Mouse (Mus musculus) bone marrow, adult 2 months (tissue): ENCODE results near the gene Defb19. TPM values are rescaled to one million over a fixed set of nuclear protein-coding genes. Genes with fewer than 3 reads are reported as not detected.

Experiments
- H3K27ac ChIP-seq: fragments of 200-500 bp; 2 replicates; pipeline ENCODE4 v1.5.1; 2012; ENCODE audit warnings: low read depth, mild to moderate bottlenecking, control low read depth, inconsistent platforms, low read length; ENCODE audit not compliant: control insufficient read depth, poor library complexity, insufficient read depth
- H3K4me1 ChIP-seq: fragments of 200-500 bp; 2 replicates; pipeline ENCODE4 v1.6.1; 2011; ENCODE audit warnings: low read length; ENCODE audit not compliant: control insufficient read depth, insufficient read depth
- H3K4me3 ChIP-seq: fragments of 200-500 bp; replicated peaks from 2 replicates; pipeline ENCODE3; 2011; ENCODE audit warnings: mild to moderate bottlenecking, low read depth, low read length, control low read depth; ENCODE audit not compliant: control insufficient read depth
- CTCF ChIP-seq: fragments of 200-500 bp; IDR thresholded peaks from 2 replicates; pipeline ENCODE4 v1.5.1; 2011; ENCODE audit warnings: low read length, control low read depth; ENCODE audit not compliant: control insufficient read depth, insufficient read depth
- POLR2A ChIP-seq: fragments of 200-500 bp; IDR thresholded peaks from 2 replicates; pipeline ENCODE4 v1.6.1; 2011; ENCODE audit warnings: low read depth, mild to moderate bottlenecking, control low read depth, low read length, borderline replicate concordance; ENCODE audit not compliant: control insufficient read depth
- WGBS: fragments of 180-500 bp; shearing (Covaris S2); methylation state at CpG from one replicate; pipeline ENCODE4 v1.1.7; 2018; 5-methylcytosine and 5-hydroxymethylcytosine counted together
- polyA plus RNA-seq: library from polyadenylated mRNA; stranded (reverse); fragments of >200 nt; gene quantifications from 2 replicates; pipeline ENCODE4 v1.2.4, GENCODE M21; 2011; ENCODE audit warnings: low replicate concordance; ENCODE audit not compliant: missing spikeins, insufficient read depth, insufficient read length

Gene Defb19
- polyA plus RNA-seq, 1 experiment, result not detected

DNA sequence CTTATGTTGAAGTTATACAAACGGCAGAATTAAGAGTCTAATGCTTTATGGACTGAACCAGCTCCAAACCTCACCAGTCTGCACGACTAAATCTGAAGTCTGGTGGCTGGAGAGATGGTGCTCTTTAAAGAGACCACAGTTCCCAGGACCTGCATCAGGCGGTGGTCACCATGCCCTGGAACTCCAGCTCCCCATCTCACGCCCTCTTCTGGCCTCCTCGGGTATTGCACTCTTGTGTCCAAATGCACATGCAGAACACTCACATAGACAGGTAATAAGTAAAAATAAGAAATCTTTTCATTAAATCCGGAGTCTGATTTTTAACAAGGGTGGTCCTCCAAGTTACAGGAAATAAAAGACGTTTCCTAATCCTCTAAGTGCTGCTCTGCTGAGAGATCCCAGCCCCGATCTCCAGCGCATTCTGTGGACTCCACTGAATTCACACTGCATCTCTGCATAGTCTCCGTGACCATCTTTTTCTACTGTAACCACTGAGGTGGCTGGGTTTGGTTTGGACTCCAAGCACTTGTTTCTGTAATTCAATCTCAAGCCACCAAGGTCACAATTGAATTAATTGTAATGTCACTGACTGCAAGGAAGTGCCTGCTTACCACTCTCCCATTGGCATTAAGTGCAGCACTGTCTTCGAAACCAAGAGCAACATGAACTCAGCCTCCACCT is 7.9 kb downstream of the Defb19 start, which contains the start of gene Defb21:
TSS of gene Defb21 (plus strand) at position 631 of the 681 bp plus-strand sequence.
- no peaks in the 10 kb centered on the region for H3K4me1 ChIP-seq
- 58% methylated on average over 11 of the region's 11 CpGs for WGBS
- no peak within 1 kb of the TSS for H3K27ac ChIP-seq
- no peak within 1 kb of the TSS for H3K4me3 ChIP-seq
- TF ChIP-seq POLR2A (no peak), CTCF (peak; percentile 45)

GRCm38 (mm10) chr2:152570313-152570712 is 9.8 kb downstream of the Defb19 start:
- Histone ChIP-seq H3K27ac (no peak overlapping the region), H3K4me1 (no peaks in the 10 kb centered on the region), H3K4me3 (no peak overlapping the region)
- WGBS, result 54% methylated on average over 6 of the region's 6 CpGs
- TF ChIP-seq POLR2A (no peak), CTCF (no peak)

GRCm38 (mm10) chr2:152569881-152570280 is 10.2 kb downstream of the Defb19 start:
- Histone ChIP-seq H3K4me3 (no peak overlapping the region), H3K27ac (no peak overlapping the region), H3K4me1 (no peaks in the 10 kb centered on the region)
- 68% methylated on average over 4 of the region's 4 CpGs for WGBS
- TF ChIP-seq POLR2A, result no peak
- TF ChIP-seq CTCF, result no peak

- H3K4me1 ChIP-seq, result no peaks in the 10 kb centered on the region
- WGBS, result 81% methylated on average over 5 of the region's 5 CpGs
- no peak within 1 kb of the TSS for H3K4me3 ChIP-seq
- TF ChIP-seq POLR2A, result no peak
- no peak for TF ChIP-seq CTCF
- H3K27ac ChIP-seq, result no peak within 1 kb of the TSS
Observed at GRCm38 (mm10) chr2:152569038-152569437, 11.1 kb downstream of the Defb19 start, which contains the start of gene Gm17416. Gm17416 (plus strand) TSS chr2:152569338.

DNA sequence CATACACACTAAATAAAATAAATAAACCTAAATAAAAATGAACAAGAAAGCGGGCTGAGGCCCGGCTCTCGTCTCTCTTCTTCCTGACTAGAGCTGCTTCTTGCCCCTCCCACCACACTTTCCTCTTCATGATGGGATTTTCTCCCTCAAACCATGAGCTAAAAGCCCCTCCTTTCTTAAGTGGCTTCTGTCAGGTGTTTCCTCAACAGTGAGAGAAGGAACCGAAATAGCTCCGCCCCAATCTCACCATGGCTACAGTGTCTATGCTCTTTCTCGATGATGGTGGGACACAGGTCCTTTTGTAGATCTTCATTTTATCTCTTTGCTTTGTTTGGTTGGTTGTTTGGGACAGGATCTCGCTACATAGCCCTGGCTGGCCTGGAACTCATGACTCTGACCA is 23.5 kb downstream of the Defb19 start:
- no peak overlapping the region for H3K27ac ChIP-seq
- WGBS, result 26% methylated on average over 7 of the region's 7 CpGs

DNA sequence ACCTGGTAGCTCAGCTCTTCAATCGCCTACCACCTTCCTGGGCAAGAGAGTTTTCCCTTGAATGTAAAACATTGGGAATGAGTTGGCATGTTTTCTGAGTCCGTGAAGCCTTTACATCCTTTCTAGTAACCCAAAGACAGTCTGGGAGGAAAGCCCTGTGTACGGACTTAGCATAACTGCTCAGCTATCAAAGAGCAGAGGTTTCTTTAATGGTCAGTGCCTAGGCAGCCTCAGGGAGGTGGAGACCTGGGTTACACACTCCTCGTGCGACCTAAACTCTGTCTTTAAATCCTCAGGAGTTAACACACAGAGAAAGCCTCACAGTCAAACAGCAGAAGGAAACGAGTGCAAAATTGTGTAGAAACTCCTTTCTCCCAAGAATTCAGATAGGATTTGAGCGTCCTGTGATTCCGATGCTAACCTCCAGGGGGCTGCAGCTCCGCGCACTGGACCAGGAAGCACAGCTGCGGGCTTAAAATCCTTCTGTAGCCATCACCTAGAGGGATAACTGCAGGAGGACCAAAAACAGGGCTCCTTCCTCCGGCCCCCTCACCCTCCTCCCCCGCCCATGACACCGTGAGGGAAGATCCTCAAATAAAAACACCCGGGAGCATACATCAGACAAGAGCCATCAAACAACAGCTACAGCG is 26.2 kb downstream of the Defb19 start:
- H3K4me3 ChIP-seq, result no peak overlapping the region
- no peaks in the 10 kb centered on the region for H3K4me1 ChIP-seq
- peak; percentile 42; the same call in 1 of the 2 replicates for TF ChIP-seq CTCF
- TF ChIP-seq POLR2A, result no peak
- WGBS, result 16% methylated on average over 16 of the region's 16 CpGs
- no peak overlapping the region for H3K27ac ChIP-seq

More for the DNA sequence above, 23.5 kb downstream of the Defb19 start:
- Histone ChIP-seq H3K4me1 (no peaks in the 10 kb centered on the region), H3K4me3 (no peak overlapping the region)
- no peak for TF ChIP-seq POLR2A
- no peak for TF ChIP-seq CTCF

DNA sequence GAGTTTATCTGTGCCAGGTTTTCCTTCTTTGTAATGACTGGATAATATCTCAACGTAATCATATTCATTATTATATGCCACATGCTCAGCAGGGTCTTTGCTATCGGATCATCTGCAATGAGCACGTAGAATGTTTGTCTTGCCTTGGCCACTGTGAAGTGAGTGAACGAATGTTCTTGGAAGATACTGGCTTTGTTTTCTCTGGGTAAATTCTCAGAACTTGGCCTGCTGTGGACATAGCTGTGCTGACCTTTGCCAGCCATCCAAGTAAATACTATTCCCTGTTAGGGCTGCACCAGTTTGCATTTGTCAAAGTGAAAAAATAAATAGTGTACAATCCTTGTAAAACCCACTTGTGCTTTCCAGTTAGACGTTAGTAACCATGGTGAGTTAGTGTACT is 32.0 kb downstream of the Defb19 start:
- no peak for TF ChIP-seq POLR2A
- no peak overlapping the region for H3K27ac ChIP-seq
- no peak overlapping the region for H3K4me3 ChIP-seq
- no peaks in the 10 kb centered on the region for H3K4me1 ChIP-seq
- 78% methylated on average over 5 of the region's 5 CpGs for WGBS

- Histone ChIP-seq H3K4me3 (no peak overlapping the region), H3K27ac (no peak overlapping the region), H3K4me1 (no peaks in the 10 kb centered on the region; the same call in 1 of the 2 replicates)
- WGBS, result 12% methylated on average over 4 of the region's 4 CpGs
- TF ChIP-seq CTCF (peak; percentile 6; the same call in 1 of the 2 replicates), POLR2A (no peak)
Observed at GRCm38 (mm10) chr2:152544691-152545090, 35.4 kb downstream of the Defb19 start.
